Mouse (Mus musculus): ENCODE results near the gene Thoc7. TPM values are rescaled to one million over a fixed set of nuclear protein-coding genes. Genes with fewer than 3 reads are reported as not detected.
"Not testable (repeated sequence)": the region's sequence is repeated elsewhere in the genome, so short reads cannot be mapped to it uniquely, and the experiment has no call there.

Gene Thoc7
- polyA plus RNA-seq, 1 experiment from 2014 or later: 261 TPM

GRCm38 (mm10) chr14:13960079-13960478, 1.6 kb downstream of the Thoc7 start:
- peak; percentile 71 for DNase-seq (ENCODE audit: low spot score)
- 0% methylated on average over 9 of the region's 9 CpGs for WGBS
- peak; percentile 54; the same call in 1 of the 2 replicates for ATAC-seq (replicated peaks; ENCODE audit: low FRiP score)
- H3K27ac ChIP-seq (ENCODE audit: low read depth, low read length): 0 out of 2 replicates have a peak overlapping the region, but pooled peaks have one; percentile 63
- peak overlapping the region; percentile 98 for H3K9ac ChIP-seq (ENCODE audit: low read length)
- H3K36me3 ChIP-seq (ENCODE audit: control insufficient read depth, insufficient read depth, low read length): peaks cover 3% of the 10 kb centered on the region; the same call in 1 of the 2 replicates
- H3K27me3 ChIP-seq (ENCODE audit: control insufficient read depth, insufficient read depth, low read length): no peaks in the 10 kb centered on the region
- no peaks in the 10 kb centered on the region for H3K9me3 ChIP-seq (ENCODE audit: control insufficient read depth, low read length)
- no peaks in the 10 kb centered on the region; the same call in 1 of the 2 replicates for H3K4me1 ChIP-seq (replicated peaks; ENCODE audit: control insufficient read depth, insufficient read depth, low read length)
- peak overlapping the region; percentile 65 for H3K4me2 ChIP-seq (ENCODE audit: low read depth, low read length, severe bottlenecking)
- peak overlapping the region; percentile 86 for H3K4me3 ChIP-seq (ENCODE audit: low read depth, low read length)

- H3K4me2 ChIP-seq (ENCODE audit: low read depth, low read length, severe bottlenecking); H3K4me1 ChIP-seq (replicated peaks; ENCODE audit: control insufficient read depth, insufficient read depth, low read length); H3K4me3 ChIP-seq (ENCODE audit: low read depth, low read length); H3K9ac ChIP-seq (ENCODE audit: low read length); DNase-seq (ENCODE audit: low spot score); H3K36me3 ChIP-seq (ENCODE audit: control insufficient read depth, insufficient read depth, low read length); H3K9me3 ChIP-seq (ENCODE audit: control insufficient read depth, low read length); H3K27ac ChIP-seq (ENCODE audit: low read depth, low read length); ATAC-seq (replicated peaks; ENCODE audit: low FRiP score); H3K27me3 ChIP-seq (ENCODE audit: control insufficient read depth, insufficient read depth, low read length): not testable (repeated sequence)
- 94% methylated on average over 3 of the region's 3 CpGs for WGBS
These were observed 9.5 kb downstream of the Thoc7 start for GRCm38 (mm10) chr14:13952151-13952550.

GRCm38 (mm10) chr14:13950401-13950800, 11.3 kb downstream of the Thoc7 start:
- Histone ChIP-seq H3K36me3 (ENCODE audit: control insufficient read depth, insufficient read depth, low read length) (peaks cover 6% of the 10 kb centered on the region; the same call in 1 of the 2 replicates), H3K4me2 (ENCODE audit: low read depth, low read length, severe bottlenecking) (no peak overlapping the region), H3K27me3 (ENCODE audit: control insufficient read depth, insufficient read depth, low read length) (no peaks in the 10 kb centered on the region), H3K4me3 (ENCODE audit: low read depth, low read length) (no peak overlapping the region), H3K9ac (ENCODE audit: low read length) (no peak overlapping the region), H3K27ac (ENCODE audit: low read depth, low read length) (no peak overlapping the region), H3K9me3 (ENCODE audit: control insufficient read depth, low read length) (no peaks in the 10 kb centered on the region), H3K4me1 (replicated peaks; ENCODE audit: control insufficient read depth, insufficient read depth, low read length) (no peaks in the 10 kb centered on the region)
- ATAC-seq (replicated peaks; ENCODE audit: low FRiP score) (peak; percentile 77), DNase-seq (ENCODE audit: low spot score) (no peak)

GRCm38 (mm10) chr14:13948345-13948744, 13.3 kb downstream of the Thoc7 start:
- no peak for DNase-seq (ENCODE audit: low spot score)
- 89% methylated on average over 7 of the region's 7 CpGs for WGBS

GRCm38 (mm10) chr14:13944686-13945085, 17.0 kb downstream of the Thoc7 start:
- Histone ChIP-seq H3K9me3 (ENCODE audit: control insufficient read depth, low read length) (no peaks in the 10 kb centered on the region), H3K27ac (ENCODE audit: low read depth, low read length) (no peak overlapping the region), H3K4me2 (ENCODE audit: low read depth, low read length, severe bottlenecking) (no peak overlapping the region), H3K4me1 (replicated peaks; ENCODE audit: control insufficient read depth, insufficient read depth, low read length) (no peaks in the 10 kb centered on the region), H3K4me3 (ENCODE audit: low read depth, low read length) (no peak overlapping the region), H3K36me3 (ENCODE audit: control insufficient read depth, insufficient read depth, low read length) (peaks cover 2% of the 10 kb centered on the region; the same call in 1 of the 2 replicates), H3K27me3 (ENCODE audit: control insufficient read depth, insufficient read depth, low read length) (no peaks in the 10 kb centered on the region), H3K9ac (ENCODE audit: low read length) (no peak overlapping the region)
- WGBS: 91% methylated on average over 4 of the region's 4 CpGs
- no peak for ATAC-seq (replicated peaks; ENCODE audit: low FRiP score)
- no peak for DNase-seq (ENCODE audit: low spot score)

More at GRCm38 (mm10) chr14:13948345-13948744, 13.3 kb downstream of the Thoc7 start:
- Histone ChIP-seq H3K9ac (ENCODE audit: low read length) (no peak overlapping the region), H3K4me2 (ENCODE audit: low read depth, low read length, severe bottlenecking) (no peak overlapping the region), H3K4me3 (ENCODE audit: low read depth, low read length) (no peak overlapping the region), H3K4me1 (replicated peaks; ENCODE audit: control insufficient read depth, insufficient read depth, low read length) (no peaks in the 10 kb centered on the region), H3K27me3 (ENCODE audit: control insufficient read depth, insufficient read depth, low read length) (no peaks in the 10 kb centered on the region), H3K36me3 (ENCODE audit: control insufficient read depth, insufficient read depth, low read length) (peaks cover 6% of the 10 kb centered on the region; the same call in 1 of the 2 replicates), H3K27ac (ENCODE audit: low read depth, low read length) (no peak overlapping the region), H3K9me3 (ENCODE audit: control insufficient read depth, low read length) (no peaks in the 10 kb centered on the region)
- no peak for ATAC-seq (replicated peaks; ENCODE audit: low FRiP score)

- Histone ChIP-seq H3K27me3 (ENCODE audit: control insufficient read depth, insufficient read depth, low read length) (no peaks in the 10 kb centered on the region), H3K9ac (ENCODE audit: low read length) (no peak overlapping the region; the same call in 1 of the 2 replicates), H3K4me2 (ENCODE audit: low read depth, low read length, severe bottlenecking) (peak overlapping the region; percentile 42; the same call in 1 of the 2 replicates), H3K4me1 (replicated peaks; ENCODE audit: control insufficient read depth, insufficient read depth, low read length) (no peaks in the 10 kb centered on the region), H3K36me3 (ENCODE audit: control insufficient read depth, insufficient read depth, low read length) (no peaks in the 10 kb centered on the region), H3K27ac (ENCODE audit: low read depth, low read length) (no peak overlapping the region), H3K4me3 (ENCODE audit: low read depth, low read length) (no peak overlapping the region), H3K9me3 (ENCODE audit: control insufficient read depth, low read length) (no peaks in the 10 kb centered on the region; the same call in 1 of the 2 replicates)
- ATAC-seq (replicated peaks; ENCODE audit: low FRiP score): no peak
- DNase-seq (ENCODE audit: low spot score): no peak
- WGBS: 48% methylated on average over 5 of the region's 5 CpGs
These were observed 27.6 kb downstream of the Thoc7 start for GRCm38 (mm10) chr14:13934052-13934371.

- ATAC-seq (replicated peaks; ENCODE audit: low FRiP score) (peak; percentile 76), DNase-seq (ENCODE audit: low spot score) (peak; percentile 59)
- H3K4me3 ChIP-seq (ENCODE audit: low read depth, low read length): peak overlapping the region; percentile 12
- no peaks in the 10 kb centered on the region for H3K4me1 ChIP-seq (replicated peaks; ENCODE audit: control insufficient read depth, insufficient read depth, low read length)
- WGBS: 36% methylated on average over 30 of the region's 31 CpGs
- H3K36me3 ChIP-seq (ENCODE audit: control insufficient read depth, insufficient read depth, low read length): no peaks in the 10 kb centered on the region
- no peaks in the 10 kb centered on the region; the same call in 1 of the 2 replicates for H3K9me3 ChIP-seq (ENCODE audit: control insufficient read depth, low read length)
- H3K4me2 ChIP-seq (ENCODE audit: low read depth, low read length, severe bottlenecking): peak overlapping the region; percentile 42; the same call in 1 of the 2 replicates
- no peaks in the 10 kb centered on the region for H3K27me3 ChIP-seq (ENCODE audit: control insufficient read depth, insufficient read depth, low read length)
- H3K27ac ChIP-seq (ENCODE audit: low read depth, low read length): no peak overlapping the region
- peak overlapping the region; percentile 47 for H3K9ac ChIP-seq (ENCODE audit: low read length)
These were observed 28.2 kb downstream of the Thoc7 start for GRCm38 (mm10) chr14:13933290-13934051.

- H3K9me3 ChIP-seq (ENCODE audit: control insufficient read depth, low read length): no peaks in the 10 kb centered on the region
- no peak overlapping the region for H3K9ac ChIP-seq (ENCODE audit: low read length)
- H3K36me3 ChIP-seq (ENCODE audit: control insufficient read depth, insufficient read depth, low read length): no peaks in the 10 kb centered on the region
- H3K27me3 ChIP-seq (ENCODE audit: control insufficient read depth, insufficient read depth, low read length): no peaks in the 10 kb centered on the region
- H3K4me2 ChIP-seq (ENCODE audit: low read depth, low read length, severe bottlenecking): no peak overlapping the region
- WGBS: 37% methylated on average over 3 of the region's 3 CpGs
- no peak overlapping the region for H3K4me3 ChIP-seq (ENCODE audit: low read depth, low read length)
- ATAC-seq (replicated peaks; ENCODE audit: low FRiP score) (peak; percentile 65; the same call in 1 of the 2 replicates), DNase-seq (ENCODE audit: low spot score) (peak; percentile 65)
- no peak overlapping the region for H3K27ac ChIP-seq (ENCODE audit: low read depth, low read length)
- H3K4me1 ChIP-seq (replicated peaks; ENCODE audit: control insufficient read depth, insufficient read depth, low read length): no peaks in the 10 kb centered on the region
These were observed 44.0 kb downstream of the Thoc7 start for GRCm38 (mm10) chr14:13917630-13918029.

GRCm38 (mm10) chr14:13917208-13917607, 44.4 kb downstream of the Thoc7 start:
- Histone ChIP-seq H3K36me3 (ENCODE audit: control insufficient read depth, insufficient read depth, low read length) (no peaks in the 10 kb centered on the region), H3K4me3 (ENCODE audit: low read depth, low read length) (no peak overlapping the region), H3K9ac (ENCODE audit: low read length) (no peak overlapping the region), H3K27me3 (ENCODE audit: control insufficient read depth, insufficient read depth, low read length) (no peaks in the 10 kb centered on the region), H3K4me1 (replicated peaks; ENCODE audit: control insufficient read depth, insufficient read depth, low read length) (no peaks in the 10 kb centered on the region), H3K4me2 (ENCODE audit: low read depth, low read length, severe bottlenecking) (no peak overlapping the region), H3K9me3 (ENCODE audit: control insufficient read depth, low read length) (no peaks in the 10 kb centered on the region), H3K27ac (ENCODE audit: low read depth, low read length) (no peak overlapping the region)
- DNase-seq (ENCODE audit: low spot score): no peak
- WGBS: 87% methylated on average over 10 of the region's 10 CpGs
- ATAC-seq (replicated peaks; ENCODE audit: low FRiP score): no peak

All from forebrain, embryonic 11.5 days (tissue).